Mouse (Mus musculus) hindbrain, embryonic 15.5 days (tissue): ENCODE measurements around the gene Afap1. TPM values are rescaled to one million over a fixed set of nuclear protein-coding genes. Genes with fewer than 3 reads are reported as not detected.
A peak's percentile ranks its signal among the peaks of the same experiment; 100 is the strongest.

Source experiments
- ATAC-seq: fragments of 200-750 bp; cut with Nextera tagmentation; 2 replicates; pipeline ENCODE4 v1.8.0; 2017; ENCODE audit warnings: low read depth, moderate number of reproducible peaks, moderate TSS enrichment; ENCODE audit not compliant: low FRiP score
- H3K27ac ChIP-seq: fragments of 300-500 bp; sonication (generic); replicated peaks from 2 replicates; pipeline ENCODE4 v1.5.1; 2015; ENCODE audit warnings: mild to moderate bottlenecking, inconsistent platforms
- H3K27me3 ChIP-seq: fragments of 300-500 bp; sonication (generic); 2 replicates; pipeline ENCODE4 v1.6.1; 2015; ENCODE audit warnings: control low read depth, inconsistent platforms
- H3K36me3 ChIP-seq: fragments of 300-500 bp; sonication (generic); 2 replicates; pipeline ENCODE4 v1.6.1; 2015; ENCODE audit warnings: control low read depth, inconsistent platforms
- H3K4me1 ChIP-seq: fragments of 300-500 bp; sonication (generic); replicated peaks from 2 replicates; pipeline ENCODE4 v1.6.1; 2015; ENCODE audit warnings: control low read depth, inconsistent platforms
- H3K4me2 ChIP-seq: fragments of 300-500 bp; sonication (generic); 2 replicates; pipeline ENCODE4 v1.6.1; 2015; ENCODE audit warnings: moderate library complexity, mild to moderate bottlenecking, inconsistent platforms
- H3K4me3 ChIP-seq: fragments of 300-500 bp; sonication (generic); 2 replicates; pipeline ENCODE4 v1.5.1; 2015; ENCODE audit warnings: mild to moderate bottlenecking, inconsistent platforms
- H3K9ac ChIP-seq: fragments of 300-500 bp; sonication (generic); 2 replicates; pipeline ENCODE4 v1.6.1; 2015; ENCODE audit warnings: inconsistent platforms
- H3K9me3 ChIP-seq: fragments of 300-500 bp; sonication (generic); 2 replicates; pipeline ENCODE4 v1.6.1; 2016; ENCODE audit warnings: control low read depth, inconsistent platforms
- WGBS: fragments of 180-500 bp; shearing (Covaris S2); methylation state at CpG from one replicate; pipeline ENCODE4 v1.1.7; 2015; 5-methylcytosine and 5-hydroxymethylcytosine counted together
- polyA plus RNA-seq: library from polyadenylated mRNA; unstranded; fragments of >200 nt; fragmentation: Nextera tagmentation; extraction: Ambion mirVana; gene quantifications from 2 replicates; pipeline ENCODE4 v1.2.1, GENCODE M21; 2015

Gene Afap1
- polyA plus RNA-seq, 1 experiment from 2014 or later: 73.2 TPM

DNA sequence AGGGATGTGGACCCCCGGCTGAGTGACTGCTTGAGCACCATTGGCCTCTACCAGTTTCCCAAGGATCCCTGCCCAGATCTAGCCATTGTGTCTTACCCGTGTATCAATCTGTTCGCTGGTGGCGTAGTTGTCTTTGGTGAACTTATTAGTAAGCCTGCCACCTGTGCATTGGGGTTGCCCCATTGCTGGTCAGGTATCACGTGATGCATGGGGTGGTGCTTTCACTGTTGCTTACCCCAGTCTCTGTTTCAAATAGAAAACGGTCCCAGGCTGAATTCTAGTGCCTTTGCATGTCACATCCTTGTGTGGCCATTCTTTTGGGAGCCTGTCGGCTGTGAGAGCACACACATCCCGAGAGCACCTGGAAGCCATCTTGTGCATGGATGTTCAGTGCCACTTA is 95.0 kb downstream of the Afap1 start:
- ATAC-seq: no peak
- no peaks in the 10 kb centered on the region for H3K9me3 ChIP-seq
- no peak overlapping the region for H3K27ac ChIP-seq
- no peaks in the 10 kb centered on the region for H3K27me3 ChIP-seq
- H3K36me3 ChIP-seq: peaks cover 59% of the 10 kb centered on the region
- no peak overlapping the region for H3K9ac ChIP-seq
- WGBS: 90% methylated on average over 8 of the region's 8 CpGs
- H3K4me1 ChIP-seq: 0 out of 2 replicates have a peak, but pooled peaks cover 4% of the 10 kb centered on the region
- no peak overlapping the region for H3K4me3 ChIP-seq
- no peak overlapping the region for H3K4me2 ChIP-seq

- H3K4me2 ChIP-seq: no peak overlapping the region
- 73% methylated on average over 6 of the region's 6 CpGs for WGBS
- H3K9ac ChIP-seq: no peak overlapping the region
- no peak overlapping the region for H3K27ac ChIP-seq
- no peaks in the 10 kb centered on the region for H3K9me3 ChIP-seq
- peaks cover 64% of the 10 kb centered on the region for H3K36me3 ChIP-seq
- no peak overlapping the region for H3K4me3 ChIP-seq
- ATAC-seq: no peak
- no peaks in the 10 kb centered on the region for H3K27me3 ChIP-seq
- H3K4me1 ChIP-seq: 0 out of 2 replicates have a peak, but pooled peaks cover 4% of the 10 kb centered on the region
Measured at GRCm38 (mm10) chr5:35989506-35989905, 96.4 kb downstream of the Afap1 start.

GRCm38 (mm10) chr5:35989986-35990735 is 97.0 kb downstream of the Afap1 start:
- H3K4me1 ChIP-seq: 0 out of 2 replicates have a peak, but pooled peaks cover 4% of the 10 kb centered on the region
- no peaks in the 10 kb centered on the region for H3K27me3 ChIP-seq
- H3K36me3 ChIP-seq: peaks cover 66% of the 10 kb centered on the region
- H3K9me3 ChIP-seq: no peaks in the 10 kb centered on the region
- H3K9ac ChIP-seq: no peak overlapping the region
- whole genome bisulfite sequencing: 74% methylated on average over 11 of the region's 11 CpGs
- H3K4me3 ChIP-seq: no peak overlapping the region
- H3K4me2 ChIP-seq: no peak overlapping the region
- peak; percentile 33; the same call in 1 of the 2 replicates for ATAC-seq
- H3K27ac ChIP-seq: no peak overlapping the region

- Histone ChIP-seq H3K36me3 (peaks cover 19% of the 10 kb centered on the region), H3K4me3 (no peak overlapping the region), H3K27me3 (no peaks in the 10 kb centered on the region), H3K9me3 (no peaks in the 10 kb centered on the region), H3K4me2 (no peak overlapping the region), H3K4me1 (peaks cover 6% of the 10 kb centered on the region; the same call in 1 of the 2 replicates), H3K9ac (no peak overlapping the region), H3K27ac (no peak overlapping the region)
- ATAC-seq: no peak
- 86% methylated on average over 10 of the region's 10 CpGs for WGBS
Measured at GRCm38 (mm10) chr5:36003797-36004196, 110.7 kb downstream of the Afap1 start.

DNA sequence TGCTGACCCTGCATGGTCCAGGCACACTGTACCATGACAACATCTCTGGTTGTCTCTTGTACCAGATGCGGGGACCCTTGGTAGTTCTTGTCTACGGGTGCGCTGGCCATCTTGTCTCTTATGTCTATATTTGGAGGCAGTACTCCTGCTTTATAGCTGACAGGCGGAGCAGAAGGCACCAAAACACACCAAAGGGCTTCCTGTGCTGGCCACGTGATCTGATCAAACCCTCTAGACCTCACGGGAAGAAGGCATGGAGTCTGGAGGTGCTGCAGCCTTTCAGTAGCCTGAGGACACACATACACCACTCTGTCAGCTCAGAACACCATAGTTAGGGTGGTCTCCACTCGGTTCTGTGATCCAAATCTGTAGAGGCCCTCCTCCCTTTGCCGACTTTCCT is 113.0 kb downstream of the Afap1 start:
- no peaks in the 10 kb centered on the region for H3K27me3 ChIP-seq
- H3K4me2 ChIP-seq: no peak overlapping the region
- no peak overlapping the region for H3K27ac ChIP-seq
- H3K4me3 ChIP-seq: no peak overlapping the region
- H3K9ac ChIP-seq: no peak overlapping the region
- no peaks in the 10 kb centered on the region for H3K9me3 ChIP-seq
- ATAC-seq: no peak
- WGBS: 87% methylated on average over 8 of the region's 8 CpGs
- peaks cover 7% of the 10 kb centered on the region for H3K36me3 ChIP-seq
- H3K4me1 ChIP-seq: peaks cover 6% of the 10 kb centered on the region; the same call in 1 of the 2 replicates

DNA sequence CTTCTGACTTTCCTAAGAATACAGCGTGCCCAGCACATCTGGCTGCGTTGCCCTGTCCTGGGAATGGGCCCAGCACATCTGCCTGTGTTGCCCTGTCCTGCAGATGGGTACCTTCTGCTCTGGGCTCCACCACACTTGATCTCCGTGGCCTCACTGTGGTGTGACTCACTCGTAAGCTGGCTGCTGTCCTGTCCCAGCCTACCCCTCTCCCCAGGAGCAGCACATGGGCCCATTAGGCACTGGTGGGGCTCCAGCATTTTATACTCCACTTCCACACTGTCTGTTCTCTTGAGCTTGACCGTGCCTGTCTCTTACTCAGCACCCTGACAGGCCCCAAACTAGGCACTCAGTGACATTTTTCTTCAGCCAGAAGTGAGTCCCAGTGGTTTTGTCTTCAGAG is 113.5 kb downstream of the Afap1 start:
- no peak overlapping the region for H3K9ac ChIP-seq
- ATAC-seq: no peak
- no peaks in the 10 kb centered on the region for H3K27me3 ChIP-seq
- peaks cover 6% of the 10 kb centered on the region; the same call in 1 of the 2 replicates for H3K4me1 ChIP-seq
- H3K4me3 ChIP-seq: no peak overlapping the region
- no peak overlapping the region for H3K4me2 ChIP-seq
- H3K9me3 ChIP-seq: no peaks in the 10 kb centered on the region
- no peak overlapping the region for H3K27ac ChIP-seq
- 75% methylated on average over 5 of the region's 5 CpGs for WGBS
- H3K36me3 ChIP-seq: peaks cover 6% of the 10 kb centered on the region

DNA sequence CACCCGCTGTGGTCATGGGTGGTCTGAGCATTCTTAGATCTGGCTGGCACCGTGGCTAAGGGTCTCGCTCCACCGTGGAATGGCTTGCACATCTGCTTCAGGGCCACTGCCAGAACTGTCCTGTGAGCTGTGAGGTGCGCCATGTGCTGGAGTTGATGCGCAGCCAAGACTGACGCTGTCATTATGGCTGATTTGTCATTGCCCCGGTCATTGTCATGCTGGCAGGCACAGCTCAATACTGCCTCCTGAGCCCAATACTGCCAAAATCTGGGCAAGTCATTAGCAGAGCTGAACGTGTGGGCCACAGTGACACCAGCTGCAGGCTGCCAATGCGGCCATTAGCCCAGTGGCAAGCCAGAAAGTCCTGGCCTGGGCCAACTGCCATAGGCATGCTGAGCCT is 114.5 kb downstream of the Afap1 start:
- WGBS: 41% methylated on average over 10 of the region's 10 CpGs
- no peak overlapping the region for H3K4me3 ChIP-seq
- peak; percentile 74 for ATAC-seq
- H3K27ac ChIP-seq: no peak overlapping the region
- peaks cover 4% of the 10 kb centered on the region; the same call in 1 of the 2 replicates for H3K36me3 ChIP-seq
- no peak overlapping the region for H3K4me2 ChIP-seq
- no peaks in the 10 kb centered on the region for H3K9me3 ChIP-seq
- no peak overlapping the region for H3K9ac ChIP-seq
- no peaks in the 10 kb centered on the region for H3K27me3 ChIP-seq
- H3K4me1 ChIP-seq: peaks cover 6% of the 10 kb centered on the region; the same call in 1 of the 2 replicates

- H3K4me2 ChIP-seq: no peak overlapping the region
- H3K36me3 ChIP-seq: no peaks in the 10 kb centered on the region
- no peaks in the 10 kb centered on the region for H3K27me3 ChIP-seq
- H3K9ac ChIP-seq: no peak overlapping the region
- H3K27ac ChIP-seq: no peak overlapping the region
- 86% methylated on average over 4 of the region's 4 CpGs for WGBS
- no peaks in the 10 kb centered on the region for H3K9me3 ChIP-seq
- ATAC-seq: no peak
- H3K4me3 ChIP-seq: no peak overlapping the region
- peaks cover 6% of the 10 kb centered on the region; the same call in 1 of the 2 replicates for H3K4me1 ChIP-seq
Measured at GRCm38 (mm10) chr5:36009405-36009804, 116.3 kb downstream of the Afap1 start.

DNA sequence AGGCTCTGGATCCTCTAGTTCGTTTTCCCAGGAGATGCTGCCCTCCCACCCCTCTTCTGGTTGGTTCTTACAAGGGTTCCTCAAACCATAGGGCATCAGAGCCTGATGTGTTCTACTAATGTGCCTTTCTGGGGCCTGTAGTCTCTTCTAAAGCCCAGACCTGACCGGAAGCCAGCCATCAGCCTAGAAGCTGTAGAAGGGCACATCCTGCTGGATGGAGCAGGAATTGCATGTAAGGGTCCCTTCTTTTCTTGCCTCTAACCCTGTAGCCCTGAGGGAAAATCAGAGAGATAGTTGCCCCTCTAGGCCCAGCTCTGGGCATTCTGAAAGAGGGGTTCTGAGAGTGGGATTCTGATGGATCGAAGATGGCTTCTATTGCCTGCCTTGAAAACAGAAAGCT is 125.2 kb downstream of the Afap1 start:
- Histone ChIP-seq H3K36me3 (peaks cover 3% of the 10 kb centered on the region; the same call in 1 of the 2 replicates), H3K4me1 (no peaks in the 10 kb centered on the region), H3K9ac (no peak overlapping the region), H3K4me2 (no peak overlapping the region), H3K27ac (no peak overlapping the region), H3K9me3 (no peaks in the 10 kb centered on the region), H3K27me3 (no peaks in the 10 kb centered on the region), H3K4me3 (no peak overlapping the region)
- WGBS: 92% methylated on average over 3 of the region's 3 CpGs
- ATAC-seq: no peak

DNA sequence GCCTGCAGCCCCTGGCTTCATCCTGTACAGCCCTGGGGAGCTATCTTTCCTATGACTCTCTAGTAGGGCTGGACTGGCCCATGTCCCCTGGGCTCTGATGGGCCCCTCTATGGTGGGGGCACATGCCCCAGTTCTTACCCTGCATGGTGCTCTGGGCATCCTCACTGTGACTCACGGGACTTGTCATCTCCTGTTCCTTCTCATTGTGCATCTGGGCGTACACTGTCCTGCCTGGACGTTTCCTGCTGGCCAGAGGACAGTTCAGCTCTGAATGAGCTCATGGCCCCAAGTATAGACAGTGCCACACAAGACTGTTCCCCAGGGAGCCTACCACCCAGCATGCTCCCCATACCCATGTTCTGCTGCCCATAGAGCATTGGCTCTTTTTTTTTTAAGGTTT is 128.0 kb downstream of the Afap1 start:
- H3K4me2 ChIP-seq: no peak overlapping the region
- H3K27me3 ChIP-seq: no peaks in the 10 kb centered on the region
- H3K4me1 ChIP-seq: no peaks in the 10 kb centered on the region
- H3K4me3 ChIP-seq: no peak overlapping the region
- peaks cover 3% of the 10 kb centered on the region; the same call in 1 of the 2 replicates for H3K36me3 ChIP-seq
- H3K9ac ChIP-seq: no peak overlapping the region
- H3K27ac ChIP-seq: no peak overlapping the region
- ATAC-seq: no peak
- H3K9me3 ChIP-seq: no peaks in the 10 kb centered on the region
- WGBS: 78% methylated on average over 3 of the region's 3 CpGs

GRCm38 (mm10) chr5:36022361-36022760 is 129.2 kb downstream of the Afap1 start:
- peaks cover 3% of the 10 kb centered on the region; the same call in 1 of the 2 replicates for H3K36me3 ChIP-seq
- no peak for ATAC-seq
- no peak overlapping the region for H3K4me3 ChIP-seq
- no peaks in the 10 kb centered on the region for H3K4me1 ChIP-seq
- H3K4me2 ChIP-seq: no peak overlapping the region
- H3K27me3 ChIP-seq: no peaks in the 10 kb centered on the region
- 89% methylated on average over 1 of the region's 1 CpGs for WGBS
- no peaks in the 10 kb centered on the region for H3K9me3 ChIP-seq
- no peak overlapping the region for H3K9ac ChIP-seq
- no peak overlapping the region for H3K27ac ChIP-seq

- Histone ChIP-seq H3K4me1 (no peaks in the 10 kb centered on the region), H3K27ac (no peak overlapping the region), H3K9me3 (no peaks in the 10 kb centered on the region), H3K4me3 (no peak overlapping the region), H3K4me2 (no peak overlapping the region), H3K27me3 (no peaks in the 10 kb centered on the region), H3K9ac (no peak overlapping the region), H3K36me3 (no peaks in the 10 kb centered on the region)
- no peak for ATAC-seq
- 78% methylated on average over 9 of the region's 9 CpGs for WGBS
Measured at GRCm38 (mm10) chr5:36024003-36024685, 131.0 kb downstream of the Afap1 start.
